Mouse (Mus musculus) megakaryocyte, adult 5-6 weeks (primary cell): ENCODE data around the gene Kcnh6. TPM values are rescaled to one million over a fixed set of nuclear protein-coding genes. Genes with fewer than 3 reads are reported as not detected.
A peak's percentile ranks its signal among the peaks of the same experiment; 100 is the strongest.
"Not testable (repeated sequence)": the region's sequence is repeated elsewhere in the genome, so short reads cannot be mapped to it uniquely, and the experiment has no call there.

Experiments
- ATAC-seq: 2 replicates; pipeline ENCODE4 v1.8.0; 2016; ENCODE audit warnings: mild to moderate bottlenecking, inconsistent platforms; ENCODE audit not compliant: poor library complexity, severe bottlenecking
- total RNA-seq, 2 experiments: library from RNA; stranded (forward) in 1 of 2; stranded (reverse) in 1 of 2; fragments of 153-499, 151-499 nt in 1 of 2; fragments of 221-1000, 200-1000 nt in 1 of 2; gene quantifications; 2 replicates each; pipeline versions ENCODE4 v1.2.3 to v1.2.4; 2015 to 2017

Gene Kcnh6
- total RNA-seq, 2 experiments from 2014 or later, result 0.07 TPM; not detected in 1

GRCm38 (mm10) chr11:106060549-106060948 is 52.6 kb downstream of the Kcnh6 start:
- no peak for ATAC-seq

GRCm38 (mm10) chr11:106061311-106061710 is 53.4 kb downstream of the Kcnh6 start:
- no peak for ATAC-seq

GRCm38 (mm10) chr11:106063756-106064155 is 55.8 kb downstream of the Kcnh6 start:
- no peak for ATAC-seq

- peak; percentile 33 for ATAC-seq
Observed at GRCm38 (mm10) chr11:106065073-106065922, 57.4 kb downstream of the Kcnh6 start.

GRCm38 (mm10) chr11:106065923-106066571 is 58.1 kb downstream of the Kcnh6 start, which contains the start of gene Taco1:
Taco1 (plus strand) TSS chr11:106066061.
- ATAC-seq, result peak; percentile 98

- not testable (repeated sequence) for ATAC-seq
Observed at GRCm38 (mm10) chr11:106066616-106067015, 58.7 kb downstream of the Kcnh6 start.

GRCm38 (mm10) chr11:106073774-106074173 is 65.8 kb downstream of the Kcnh6 start:
- ATAC-seq, result peak; percentile 36; the same call in 1 of the 2 replicates

- peak; percentile 98 for ATAC-seq
Observed at GRCm38 (mm10) chr11:106076321-106076720, 68.4 kb downstream of the Kcnh6 start.

Other genes starting within 250 kb of the Kcnh6 start
- gene Cyb561, start 54.8 kb upstream of the Kcnh6 start, total RNA-seq (2015), result 0.30 TPM in 1 of 2 replicates, not detected in the other
- gene Cyb561, start 54.8 kb upstream of the Kcnh6 start, total RNA-seq (2017), result 0.37 TPM in 1 of 2 replicates, not detected in the other
- gene Ace, start 40.2 kb upstream of the Kcnh6 start, total RNA-seq (2015), result 7.3 and 9.0 TPM in 2 replicates
- 3.2 and 6.9 TPM in 2 replicates for gene Ace, start 40.2 kb upstream of the Kcnh6 start, total RNA-seq (2017)
- gene Ace3, start 13.4 kb upstream of the Kcnh6 start, total RNA-seq (2015), result not detected in 2 replicates
- gene Ace3, start 13.4 kb upstream of the Kcnh6 start, total RNA-seq (2017), result not detected in 2 replicates
- gene Dcaf7, start 28.7 kb downstream of the Kcnh6 start, total RNA-seq (2015), result 40.4 and 42.5 TPM in 2 replicates
- gene Dcaf7, start 28.7 kb downstream of the Kcnh6 start, total RNA-seq (2017), result 45.6 and 49.4 TPM in 2 replicates
- 2.9 and 4.2 TPM in 2 replicates for gene Taco1, start 57.9 kb downstream of the Kcnh6 start, total RNA-seq (2015)
- gene Taco1, start 57.9 kb downstream of the Kcnh6 start, total RNA-seq (2017), result 9.3 and 10.2 TPM in 2 replicates
- gene Map3k3, start 76.5 kb downstream of the Kcnh6 start, total RNA-seq (2015), result 45.0 and 50.4 TPM in 2 replicates
- gene Map3k3, start 76.5 kb downstream of the Kcnh6 start, total RNA-seq (2017), result 67.4 and 81.8 TPM in 2 replicates
- 1.4 TPM in 1 of 2 replicates, not detected in the other for gene Gm10840, start 152.7 kb downstream of the Kcnh6 start, total RNA-seq (2015)
- not detected in 2 replicates for gene Gm10840, start 152.7 kb downstream of the Kcnh6 start, total RNA-seq (2017)
- 242 and 247 TPM in 2 replicates for gene Limd2, start 152.7 kb downstream of the Kcnh6 start, total RNA-seq (2015)
- 56.3 and 61.8 TPM in 2 replicates for gene Limd2, start 152.7 kb downstream of the Kcnh6 start, total RNA-seq (2017)
- 27.2 and 28.3 TPM in 2 replicates for gene Strada, start 194.0 kb downstream of the Kcnh6 start, total RNA-seq (2015)
- gene Strada, start 194.0 kb downstream of the Kcnh6 start, total RNA-seq (2017), result 20.3 and 26.1 TPM in 2 replicates
- gene Ccdc47, start 208.2 kb downstream of the Kcnh6 start, total RNA-seq (2015), result 25.8 and 36.0 TPM in 2 replicates
- gene Ccdc47, start 208.2 kb downstream of the Kcnh6 start, total RNA-seq (2017), result 110 and 156 TPM in 2 replicates
- gene Ddx42, start 208.8 kb downstream of the Kcnh6 start, total RNA-seq (2015), result 28.6 and 30.3 TPM in 2 replicates
- 51.7 and 62.6 TPM in 2 replicates for gene Ddx42, start 208.8 kb downstream of the Kcnh6 start, total RNA-seq (2017)
- gene Ftsj3, start 248.0 kb downstream of the Kcnh6 start, total RNA-seq (2015), result 13.0 and 14.0 TPM in 2 replicates
- 46.6 and 59.1 TPM in 2 replicates for gene Ftsj3, start 248.0 kb downstream of the Kcnh6 start, total RNA-seq (2017)
- gene Psmc5, start 248.0 kb downstream of the Kcnh6 start, total RNA-seq (2015), result 34.4 and 41.0 TPM in 2 replicates
- gene Psmc5, start 248.0 kb downstream of the Kcnh6 start, total RNA-seq (2017), result 52.7 and 63.9 TPM in 2 replicates